Comparison of ENCODE assay signal across 8 mouse cellular contexts in genomic region chr17:67584937-67585579, GRCm38 (mm10). TPM values are rescaled to one million over a fixed set of nuclear protein-coding genes. Genes with fewer than 3 reads are reported as not detected.
A peak's percentile ranks its signal among the peaks of the same experiment; 100 is the strongest.
DNase-seq lines count a peak whose midpoint lies in the region; ATAC-seq and TF ChIP-seq lines count a peak whose summit lies in the region.

No protein-coding gene starts in this region.

- TF ChIP-seq POLR2A in myocyte (IDR thresholded peaks at IDR 0.05; ENCODE audit: insufficient read length, low read depth) = no peak

- H3K36me3 ChIP-seq in liver, embryonic 12.5 days = no peaks in the 10 kb centered on the region
- no peaks in the 10 kb centered on the region for H3K36me3 ChIP-seq in embryonic facial prominence, embryonic 13.5 days
- no peaks in the 10 kb centered on the region for H3K36me3 ChIP-seq in kidney, embryonic 14.5 days (ENCODE audit: control insufficient read depth, insufficient read depth, low read length)
- no peaks in the 10 kb centered on the region for H3K36me3 ChIP-seq in limb, embryonic 11.5 days (ENCODE audit: control insufficient read depth, insufficient read depth, low read length)
- no peaks in the 10 kb centered on the region for H3K36me3 ChIP-seq in myocyte (ENCODE audit: control insufficient read depth, insufficient read depth)

- no peak for ATAC-seq in liver, embryonic 12.5 days
- ATAC-seq in embryonic facial prominence, embryonic 13.5 days (ENCODE audit: insufficient number of reproducible peaks, insufficient read depth, low FRiP score, low TSS enrichment, low read depth) = peak; percentile 67; the same call in 1 of the 2 replicates
- peak; percentile 69 for ATAC-seq in kidney, embryonic 14.5 days (ENCODE audit: low FRiP score, low TSS enrichment)
- ATAC-seq in limb, embryonic 11.5 days (ENCODE audit: insufficient number of reproducible peaks, low FRiP score, low TSS enrichment, low read depth) = no peak

- no peaks in the 10 kb centered on the region for H3K9me3 ChIP-seq in liver, embryonic 12.5 days (replicated peaks)
- H3K9me3 ChIP-seq in embryonic facial prominence, embryonic 13.5 days = no peaks in the 10 kb centered on the region
- no peaks in the 10 kb centered on the region for H3K9me3 ChIP-seq in kidney, embryonic 14.5 days (ENCODE audit: control insufficient read depth, low read length)
- no peaks in the 10 kb centered on the region for H3K9me3 ChIP-seq in limb, embryonic 11.5 days (ENCODE audit: control insufficient read depth, low read length)

- peak; percentile 59 for DNase-seq in liver
- DNase-seq in heart, adult 9 months (ENCODE audit: low spot score in 2 of 2) = peak; percentile 57 to 81
- peak; percentile 90 for DNase-seq in limb, embryonic 11.5 days (ENCODE audit: low spot score)
- DNase-seq in telencephalon, adult 2 months (ENCODE audit: low read depth, low spot score) = peak; percentile 38

- H3K27ac ChIP-seq in liver, embryonic 12.5 days = no peak overlapping the region
- no peak overlapping the region for H3K27ac ChIP-seq in embryonic facial prominence, embryonic 13.5 days
- H3K27ac ChIP-seq in kidney, embryonic 14.5 days (ENCODE audit: low read depth, low read length) = no peak overlapping the region
- H3K27ac ChIP-seq in limb, embryonic 11.5 days (replicated peaks; ENCODE audit: low read depth, low read length) = no peak overlapping the region

- no peaks in the 10 kb centered on the region for H3K27me3 ChIP-seq in liver, embryonic 12.5 days (replicated peaks)
- peaks cover 9% of the 10 kb centered on the region; the same call in 1 of the 2 replicates for H3K27me3 ChIP-seq in embryonic facial prominence, embryonic 13.5 days
- H3K27me3 ChIP-seq in kidney, embryonic 14.5 days (ENCODE audit: control insufficient read depth, insufficient read depth, low read length) = no peaks in the 10 kb centered on the region
- H3K27me3 ChIP-seq in limb, embryonic 11.5 days (ENCODE audit: control insufficient read depth, insufficient read depth, low read length) = no peaks in the 10 kb centered on the region
- no peaks in the 10 kb centered on the region for H3K27me3 ChIP-seq in myocyte (ENCODE audit: control insufficient read depth, insufficient read depth, insufficient read length)

- no peaks in the 10 kb centered on the region for H3K79me2 ChIP-seq in myocyte (ENCODE audit: control insufficient read depth, insufficient read depth)

- no peak overlapping the region for H3K4me2 ChIP-seq in liver, embryonic 12.5 days
- no peak overlapping the region for H3K4me2 ChIP-seq in embryonic facial prominence, embryonic 13.5 days
- no peak overlapping the region for H3K4me2 ChIP-seq in kidney, embryonic 14.5 days (replicated peaks; ENCODE audit: low read depth, low read length)
- H3K4me2 ChIP-seq in limb, embryonic 11.5 days (ENCODE audit: low read depth, severe bottlenecking) = no peak overlapping the region
- peak overlapping the region; percentile 51 for H3K4me2 ChIP-seq in myocyte (ENCODE audit: low read depth)

- no peaks in the 10 kb centered on the region for H3K4me1 ChIP-seq in liver, embryonic 12.5 days
- peaks cover 4% of the 10 kb centered on the region; the same call in 1 of the 2 replicates for H3K4me1 ChIP-seq in embryonic facial prominence, embryonic 13.5 days
- H3K4me1 ChIP-seq in kidney, embryonic 14.5 days (ENCODE audit: control insufficient read depth, insufficient read depth, low read length) = no peaks in the 10 kb centered on the region
- no peaks in the 10 kb centered on the region for H3K4me1 ChIP-seq in limb, embryonic 11.5 days (ENCODE audit: control insufficient read depth, insufficient read depth, low read length)

- 16% methylated on average over 6 of the region's 6 CpGs for WGBS in liver, embryonic 12.5 days (ENCODE audit: insufficient replicate concordance)
- WGBS in embryonic facial prominence, embryonic 13.5 days = 18% methylated on average over 6 of the region's 6 CpGs
- 19% methylated on average over 6 of the region's 6 CpGs for WGBS in kidney, embryonic 14.5 days
- 23% methylated on average over 6 of the region's 6 CpGs for WGBS in limb, embryonic 11.5 days

- H3K9ac ChIP-seq in liver, embryonic 12.5 days = no peak overlapping the region
- no peak overlapping the region for H3K9ac ChIP-seq in embryonic facial prominence, embryonic 13.5 days
- peak overlapping the region; percentile 34; the same call in 1 of the 2 replicates for H3K9ac ChIP-seq in kidney, embryonic 14.5 days (ENCODE audit: low read depth, low read length)
- no peak overlapping the region for H3K9ac ChIP-seq in limb, embryonic 11.5 days (ENCODE audit: low read length)

- no peak overlapping the region for H3K4me3 ChIP-seq in liver, embryonic 12.5 days
- H3K4me3 ChIP-seq in embryonic facial prominence, embryonic 13.5 days = no peak overlapping the region
- H3K4me3 ChIP-seq in kidney, embryonic 14.5 days (ENCODE audit: low read length) = no peak overlapping the region
- H3K4me3 ChIP-seq in limb, embryonic 11.5 days (ENCODE audit: low read depth, low read length) = no peak overlapping the region
- H3K4me3 ChIP-seq in myocyte = no peak overlapping the region

- H3ac ChIP-seq in myocyte (ENCODE audit: control insufficient read depth, insufficient read length) = no peak overlapping the region

TF ChIP-seq in myocyte, 11 proteins besides CTCF, POLR2A, EP300 and RAD21:
- no peak for TF ChIP-seq CEBPB (IDR thresholded peaks at IDR 0.05; ENCODE audit: insufficient read depth, poor library complexity, severe bottlenecking)
- no peak for TF ChIP-seq MAX (IDR thresholded peaks at IDR 0.05; ENCODE audit: low read depth)
- TF ChIP-seq SRF (IDR thresholded peaks at IDR 0.05; ENCODE audit: control insufficient read depth, insufficient read length, low read depth) = no peak
- TF ChIP-seq TCF12 (IDR thresholded peaks at IDR 0.05; ENCODE audit: insufficient read depth, poor library complexity, severe bottlenecking) = no peak
- no peak for TF ChIP-seq MYOD1 (IDR thresholded peaks at IDR 0.05; ENCODE audit: control insufficient read depth in 1 of 3, insufficient read length in 2 of 3, low read depth in 2 of 3)
TF ChIP-seq in myocyte: peak in this region for 0.

RNA-seq across cellular contexts. Expression of gene Lrrc30, which starts 47.5 kb away (rescaled TPM):
- not detected in 2 replicates for polyA plus RNA-seq in liver, embryonic 12.5 days (2016; fragmentation: Nextera tagmentation; extraction: Ambion mirVana)
- polyA plus RNA-seq in embryonic facial prominence, embryonic 13.5 days (2015; fragmentation: Nextera tagmentation; extraction: Ambion mirVana) = 0.15 TPM in 1 of 2 replicates, not detected in the other
- 0.12 TPM in 1 of 2 replicates, not detected in the other for polyA plus RNA-seq in kidney, embryonic 14.5 days (2014; fragmentation: Nextera tagmentation; extraction: Ambion mirVana)
- polyA plus RNA-seq in limb, embryonic 11.5 days (2014; fragmentation: Nextera tagmentation; extraction: Ambion mirVana) = 0.08 and 0.10 TPM in 2 replicates
- 0.97 TPM for polyA plus RNA-seq in myocyte (2012; fragmentation: generic; extraction: Trizol)

Comparison
In these comparisons a context has a peak if more than half of its experiments do, and no peak if none do; other contexts are left out.
1. DNase-seq: peak in every context shown above with its lines; median percentile 90 in limb, embryonic 11.5 days; 69 in heart, adult 9 months; 59 in liver; 38 in telencephalon, adult 2 months.
2. ATAC-seq: peak in embryonic facial prominence, embryonic 13.5 days (single experiment) and kidney, embryonic 14.5 days (single experiment); none in liver, embryonic 12.5 days (single experiment) and limb, embryonic 11.5 days (single experiment).